ENCODE assay signal across 8 mouse cellular contexts in the genomic region with DNA sequence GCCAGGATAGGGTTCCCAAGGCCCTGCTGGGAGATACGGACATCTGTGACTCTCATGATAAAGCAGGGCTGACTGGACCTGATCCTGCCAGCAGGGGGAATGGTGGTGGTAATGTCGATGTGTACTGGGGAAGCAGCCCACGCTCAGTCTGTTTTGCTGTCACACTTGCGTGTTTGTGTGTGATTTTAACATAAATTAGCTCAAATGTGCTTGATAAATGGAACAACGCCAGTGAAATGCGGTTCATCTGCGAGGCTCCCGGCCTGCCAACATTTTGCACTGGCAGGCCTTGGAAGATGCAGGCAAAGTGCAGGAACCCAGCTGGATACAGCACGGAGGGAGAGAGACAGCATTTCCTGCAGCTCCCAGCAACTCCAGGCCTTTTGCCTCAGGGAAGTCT.
DNase-seq lines count a peak whose midpoint lies in the region; ATAC-seq lines count a peak whose summit lies in the region.

No protein-coding gene starts in this region.

- 0 out of 2 replicates have a peak, but pooled peaks have one; percentile 35 for ATAC-seq in megakaryocyte-erythroid progenitor cell, adult 5-6 weeks (replicated peaks; ENCODE audit: low FRiP score, low TSS enrichment, poor library complexity, severe bottlenecking)

- DNase-seq in lung, postnatal 10 days, result peak; percentile 39
- DNase-seq in lung, postnatal 25 days (ENCODE audit: low spot score), result no peak
- DNase-seq in cerebellum, postnatal 36 days, result peak; percentile 59 to 61
- DNase-seq in heart, postnatal 4 days, result peak; percentile 29
- DNase-seq in telencephalon, adult 2 months (ENCODE audit: low read depth, low spot score), result peak; percentile 77
- no peak for DNase-seq in thymus, postnatal 10 days (ENCODE audit: low spot score in 2 of 2)
- no peak for DNase-seq in thymus, postnatal 0 days (ENCODE audit: low spot score)

Comparison
In these comparisons a context has a peak if more than half of its experiments do, and no peak if none do; other contexts are left out.
1. DNase-seq: peak in lung, postnatal 10 days (single experiment), cerebellum, postnatal 36 days (2 of 2), heart, postnatal 4 days (single experiment) and telencephalon, adult 2 months (single experiment); none in lung, postnatal 25 days (single experiment), thymus, postnatal 10 days (0 of 2) and thymus, postnatal 0 days (single experiment).